Mouse (Mus musculus): ENCODE measurements around the gene Prss33. TPM values are rescaled to one million over a fixed set of nuclear protein-coding genes. Genes with fewer than 3 reads are reported as not detected.

Prss33 gene
- polyA plus RNA-seq, 1 experiment from 2014 or later = not detected

DNA sequence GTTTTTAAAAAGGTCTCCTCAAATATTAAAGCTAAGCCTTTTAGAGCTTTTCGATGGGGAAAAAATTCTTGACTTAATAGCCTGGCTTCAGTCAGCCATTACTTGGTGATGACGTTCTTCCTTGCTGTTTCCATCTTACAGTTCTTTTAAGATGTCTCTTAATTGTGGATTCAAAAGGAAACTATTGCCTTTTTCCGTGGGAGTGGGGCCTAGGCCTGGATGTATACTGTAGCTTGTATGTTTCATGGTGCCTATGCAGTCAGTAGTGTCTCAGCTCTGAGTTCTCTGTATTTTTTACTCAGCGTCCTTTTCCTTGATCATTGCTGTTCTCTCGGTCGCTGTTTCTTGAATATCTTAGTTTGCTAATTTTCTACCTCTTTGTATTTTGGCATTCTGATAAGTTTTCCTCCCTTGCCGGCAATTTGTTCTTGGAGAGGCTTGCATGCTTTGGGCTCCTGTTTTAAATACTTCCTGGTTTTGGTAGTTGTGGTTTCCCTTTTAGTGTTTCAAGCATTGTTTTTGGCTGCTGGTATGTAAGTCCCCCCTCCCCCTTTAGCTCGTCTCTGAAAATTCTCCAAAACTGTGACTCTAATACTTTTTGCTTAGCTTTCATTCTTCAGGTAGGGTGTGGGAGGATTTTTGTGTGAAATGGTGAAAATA, 31.3 kb downstream of the Prss33 start:
- TF ChIP-seq CTCF (IDR thresholded peaks at IDR 0.05) = no peak
- ATAC-seq (no peak), DNase-seq (ENCODE audit: low read depth, low spot score) (no peak)
- POLR2A ChIA-PET = interaction anchor here (0.8 to 1.3 kb wide), 2 partner anchors 11 to 30 kb away, joined by 3 to 4 read pairs; no protein-coding TSS in a partner anchor
- no peaks in the 10 kb centered on the region for H3K27me3 ChIP-seq
- in situ Hi-C loops (cut with MboI; ENCODE audit: low pct_unique_long_range_greater_than_20kb) = no loop called here
- CTCF ChIA-PET = interaction anchor here (1.1 kb wide), 1 partner anchor 31 kb away, joined by 4 read pairs; no protein-coding TSS in a partner anchor

GRCm38 (mm10) chr17:23803366-23804041, 32.4 kb downstream of the Prss33 start:
- TF ChIP-seq CTCF (IDR thresholded peaks at IDR 0.05) = no peak
- ATAC-seq (peak; percentile 32), DNase-seq (ENCODE audit: low read depth, low spot score) (no peak)
- ChIA-PET CTCF (interaction anchor here (0.9 to 1.1 kb wide), 2 partner anchors 30 to 41 kb away, joined by 4 to 5 read pairs; partner anchors contain the start of genes Prss32 and Prss41), POLR2A (interaction anchor here (0.8 to 1.1 kb wide), 2 partner anchors 29 to 53 kb away, joined by 3 to 4 read pairs; no protein-coding TSS in a partner anchor)
- no peaks in the 10 kb centered on the region for H3K27me3 ChIP-seq
- in situ Hi-C loops (cut with MboI; ENCODE audit: low pct_unique_long_range_greater_than_20kb) = no loop called here

DNA sequence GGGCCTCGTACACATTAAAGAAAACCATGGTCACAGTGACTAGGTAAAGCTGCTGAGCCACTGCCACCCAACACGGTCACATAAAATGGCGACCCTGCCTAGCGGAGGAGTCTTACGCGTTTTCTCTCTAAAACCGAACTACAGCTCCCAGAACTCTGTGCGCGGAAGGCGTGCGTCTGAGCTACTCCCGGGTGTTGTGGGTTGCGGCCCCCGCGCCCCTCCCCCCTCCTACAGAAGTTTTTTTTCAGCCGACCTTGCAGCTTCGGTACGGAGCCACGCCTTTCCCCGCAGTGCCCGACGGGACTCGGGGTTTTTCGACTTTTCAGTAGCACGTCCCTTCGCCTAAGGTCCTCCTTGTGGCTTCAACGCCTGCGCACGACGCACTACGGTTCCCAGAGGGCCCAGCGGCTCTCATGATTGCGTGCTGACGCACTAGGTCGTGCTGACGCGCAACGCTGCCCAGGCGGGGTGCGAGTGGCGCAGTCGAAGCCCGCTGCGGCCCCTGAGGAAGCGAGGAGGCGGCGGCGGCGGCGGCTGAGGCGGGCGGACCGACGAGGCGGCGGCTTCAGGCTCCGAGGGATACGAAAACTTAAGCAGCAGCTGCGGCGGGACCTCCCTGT, 33.0 kb downstream of the Prss33 start:
- H3K27me3 ChIP-seq = no peaks in the 10 kb centered on the region
- in situ Hi-C loops (cut with MboI; ENCODE audit: low pct_unique_long_range_greater_than_20kb) = no loop called here
- ATAC-seq (peak; percentile 96), DNase-seq (ENCODE audit: low read depth, low spot score) (peak; percentile 94)
- POLR2A ChIA-PET = interaction anchor here (0.6 to 1.1 kb wide), 2 partner anchors 54 to 409 kb away, joined by 3 to 4 read pairs; no protein-coding TSS in a partner anchor
- TF ChIP-seq CTCF (IDR thresholded peaks at IDR 0.05) = no peak
- CTCF ChIA-PET = interaction anchor here (0.9 to 1.6 kb wide), 3 partner anchors 16 to 41 kb away, joined by 4 to 5 read pairs (median 5); partner anchors contain the start of genes Prss32 and Prss41

- no peaks in the 10 kb centered on the region for H3K27me3 ChIP-seq
- TF ChIP-seq CTCF (IDR thresholded peaks at IDR 0.05) = no peak
- DNase-seq (ENCODE audit: low read depth, low spot score) (no peak), ATAC-seq (no peak)
- CTCF ChIA-PET = interaction anchor here (0.7 to 1.6 kb wide), 4 partner anchors 12 to 34 kb away, joined by 3 to 5 read pairs (median 4); partner anchors contain the start of genes Elob, Prss33 and Srrm2
- in situ Hi-C loops (cut with MboI; ENCODE audit: low pct_unique_long_range_greater_than_20kb) = no loop called here
- POLR2A ChIA-PET = no interaction called here
These were observed 34.2 kb downstream of the Prss33 start for GRCm38 (mm10) chr17:23801627-23802026.

DNA sequence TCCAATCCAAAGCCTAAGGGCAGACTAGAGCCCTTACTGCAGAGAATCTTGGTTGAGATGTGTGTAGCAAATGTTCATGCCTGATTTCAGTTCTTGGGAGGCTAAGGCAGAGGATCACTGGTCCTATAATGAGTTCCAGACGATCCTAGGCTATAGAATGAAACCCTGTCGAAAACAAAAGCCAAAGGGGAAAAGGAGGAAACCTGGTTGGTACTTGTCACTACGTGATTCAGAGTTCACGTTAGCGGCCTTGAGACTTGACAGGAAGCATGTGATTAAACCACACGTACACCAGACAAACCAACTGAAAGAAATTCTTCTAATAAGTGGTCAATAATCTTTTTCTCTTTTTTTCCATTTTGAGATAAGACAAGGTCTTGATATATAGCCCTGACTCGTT, 38.5 kb downstream of the Prss33 start:
- CTCF ChIA-PET = no interaction called here
- TF ChIP-seq CTCF (IDR thresholded peaks at IDR 0.05) = no peak
- no peaks in the 10 kb centered on the region for H3K27me3 ChIP-seq
- ATAC-seq (no peak), DNase-seq (ENCODE audit: low read depth, low spot score) (no peak)
- POLR2A ChIA-PET = no interaction called here
- in situ Hi-C loops (cut with MboI; ENCODE audit: low pct_unique_long_range_greater_than_20kb) = no loop called here

GRCm38 (mm10) chr17:23795323-23795722, 40.5 kb downstream of the Prss33 start:
- CTCF ChIA-PET = no interaction called here
- no peak for ATAC-seq
- no peaks in the 10 kb centered on the region for H3K27me3 ChIP-seq
- TF ChIP-seq CTCF (IDR thresholded peaks at IDR 0.05) = no peak
- in situ Hi-C loops (cut with MboI; ENCODE audit: low pct_unique_long_range_greater_than_20kb) = no loop called here
- POLR2A ChIA-PET = no interaction called here
- no peak for DNase-seq (ENCODE audit: low read depth, low spot score)

- ChIA-PET POLR2A (no interaction called here), CTCF (interaction anchor here (1.0 kb wide), 1 partner anchor 16 kb away, joined by 3 read pairs; no protein-coding TSS in a partner anchor)
- no peak for ATAC-seq
- no peak for TF ChIP-seq CTCF (IDR thresholded peaks at IDR 0.05)
- no peak for DNase-seq (ENCODE audit: low read depth, low spot score)
- no peaks in the 10 kb centered on the region for H3K27me3 ChIP-seq
- in situ Hi-C loops (cut with MboI; ENCODE audit: low pct_unique_long_range_greater_than_20kb) = no loop called here
These were observed 44.8 kb downstream of the Prss33 start for GRCm38 (mm10) chr17:23791079-23791357.

DNA sequence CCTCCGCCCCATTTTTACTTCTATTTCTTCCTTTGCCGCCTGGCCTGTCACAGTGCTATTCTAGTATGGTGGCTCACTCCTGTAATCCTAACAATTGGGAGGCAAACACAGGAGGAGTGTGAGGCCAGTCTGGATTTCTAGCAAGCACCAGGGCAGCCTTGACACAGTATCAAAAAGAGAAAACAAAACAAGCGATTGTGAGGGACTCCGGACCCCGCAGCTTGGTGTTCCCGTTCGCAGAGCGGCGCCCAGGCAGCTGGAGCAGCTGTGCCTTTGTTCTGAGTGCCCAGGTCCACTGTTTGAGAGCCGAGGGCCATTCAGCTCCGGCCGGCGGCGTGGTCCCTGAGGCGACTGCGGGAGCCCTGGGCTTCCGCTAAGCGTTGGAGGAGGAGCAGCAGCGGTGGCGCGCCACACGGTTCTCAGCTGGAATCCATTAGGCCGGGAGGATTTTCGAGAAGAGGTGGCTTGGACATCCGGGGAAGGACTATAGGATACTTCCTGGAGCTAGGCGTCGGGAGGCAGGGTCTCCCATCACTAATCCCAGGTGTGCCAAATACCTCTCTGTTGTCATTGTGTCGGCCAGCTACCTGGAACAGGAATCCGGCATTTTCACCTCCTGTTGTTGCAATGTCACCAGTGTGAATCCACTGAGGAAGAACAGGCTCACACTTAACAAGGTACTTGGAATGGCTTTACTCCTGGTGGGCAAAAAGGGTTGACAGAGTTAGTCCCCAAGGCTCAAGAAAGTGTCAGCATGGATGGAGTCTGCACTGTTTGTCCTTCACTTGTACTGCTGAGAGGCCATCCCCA, 45.4 kb downstream of the Prss33 start, which contains the start of gene Srrm2:
TSS of gene Srrm2 (plus strand) at position 264 of the 810 bp plus-strand sequence.
- H3K27me3 ChIP-seq = no peaks in the 10 kb centered on the region
- DNase-seq (ENCODE audit: low read depth, low spot score) (no peak), ATAC-seq (no peak)
- CTCF ChIA-PET = interaction anchor here (1.0 kb wide), 2 partner anchors 10 to 17 kb away, joined by 3 to 4 read pairs; no protein-coding TSS in a partner anchor
- POLR2A ChIA-PET = no interaction called here
- in situ Hi-C loops (cut with MboI; ENCODE audit: low pct_unique_long_range_greater_than_20kb) = no loop called here
- TF ChIP-seq CTCF (IDR thresholded peaks at IDR 0.05) = no peak

GRCm38 (mm10) chr17:23789749-23790268, 46.0 kb downstream of the Prss33 start:
- no peak for TF ChIP-seq CTCF (IDR thresholded peaks at IDR 0.05)
- H3K27me3 ChIP-seq = no peaks in the 10 kb centered on the region
- in situ Hi-C loops (cut with MboI; ENCODE audit: low pct_unique_long_range_greater_than_20kb) = no loop called here
- DNase-seq (ENCODE audit: low read depth, low spot score) (no peak), ATAC-seq (no peak)
- POLR2A ChIA-PET = no interaction called here
- CTCF ChIA-PET = interaction anchor here (1.0 kb wide), 2 partner anchors 11 to 17 kb away, joined by 3 to 4 read pairs; no protein-coding TSS in a partner anchor

- DNase-seq (ENCODE audit: low read depth, low spot score) = no peak
- no peaks in the 10 kb centered on the region for H3K27me3 ChIP-seq
- ChIA-PET CTCF (interaction anchor here (1.6 kb wide), 1 partner anchor 12 kb away, joined by 5 read pairs; no protein-coding TSS in a partner anchor), POLR2A (interaction anchor here (1.2 kb wide), 1 partner anchor 15 kb away, joined by 3 read pairs; no protein-coding TSS in a partner anchor)
- no peak for ATAC-seq
- in situ Hi-C loops (cut with MboI; ENCODE audit: low pct_unique_long_range_greater_than_20kb) = no loop called here
- no peak for TF ChIP-seq CTCF (IDR thresholded peaks at IDR 0.05)
These were observed 46.9 kb downstream of the Prss33 start for GRCm38 (mm10) chr17:23788973-23789372.
